ENCODE assay signal across 11 mouse cellular contexts in genomic region chr2:166655308-166655707, GRCm38 (mm10). TPM values are rescaled to one million over a fixed set of nuclear protein-coding genes. Genes with fewer than 3 reads are reported as not detected.
A peak's percentile ranks its signal among the peaks of the same experiment; 100 is the strongest.
DNase-seq lines count a peak whose midpoint lies in the region; ATAC-seq lines count a peak whose summit lies in the region.
"Had no signal": no experiment of that assay in that cellular context is flagged by ENCODE, and none has a peak within 500 bp of the region (broad histone marks: within the 10 kb centered on the region; RNA-seq: fewer than 3 reads in every experiment).

No protein-coding gene starts in this region.

- 85% methylated on average over 4 of the region's 4 CpGs for WGBS in heart, embryonic 16.5 days
- WGBS in hindbrain, embryonic 16.5 days, result 86% methylated on average over 4 of the region's 4 CpGs
- 83% methylated on average over 4 of the region's 4 CpGs for WGBS in midbrain, embryonic 14.5 days

- H3K36me3 ChIP-seq in heart, embryonic 16.5 days (ENCODE audit: control insufficient read depth, insufficient read depth), result no peaks in the 10 kb centered on the region
- H3K36me3 ChIP-seq in hindbrain, embryonic 16.5 days (ENCODE audit: control insufficient read depth, insufficient read depth, low read length), result no peaks in the 10 kb centered on the region
- H3K36me3 ChIP-seq in midbrain, embryonic 14.5 days (ENCODE audit: control insufficient read depth, insufficient read depth, low read length), result no peaks in the 10 kb centered on the region
- H3K36me3 ChIP-seq: heart, embryonic 12.5 days had no signal

- no peak for ATAC-seq in heart, embryonic 16.5 days (replicated peaks; ENCODE audit: extremely low read depth, insufficient read depth, low FRiP score)
- ATAC-seq in hindbrain, embryonic 16.5 days, result no peak
- no peak for ATAC-seq in midbrain, embryonic 14.5 days (ENCODE audit: low FRiP score, low TSS enrichment)

- H3K4me1 ChIP-seq in heart, embryonic 16.5 days (ENCODE audit: control insufficient read depth, insufficient read depth, low read length), result peaks cover 17% of the 10 kb centered on the region
- peaks cover 32% of the 10 kb centered on the region for H3K4me1 ChIP-seq in hindbrain, embryonic 16.5 days (ENCODE audit: control insufficient read depth, insufficient read depth, low read depth, low read length)
- peaks cover 25% of the 10 kb centered on the region; the same call in 1 of the 2 replicates for H3K4me1 ChIP-seq in midbrain, embryonic 14.5 days (ENCODE audit: control insufficient read depth, insufficient read depth, low read length)

- H3K4me3 ChIP-seq in heart, embryonic 16.5 days (ENCODE audit: low read length), result no peak overlapping the region
- H3K4me3 ChIP-seq in hindbrain, embryonic 16.5 days (ENCODE audit: low read length), result no peak overlapping the region
- no peak overlapping the region for H3K4me3 ChIP-seq in midbrain, embryonic 14.5 days (replicated peaks; ENCODE audit: low read depth, low read length)
- H3K4me3 ChIP-seq: heart, embryonic 12.5 days had no signal

- H3K9ac ChIP-seq in heart, embryonic 16.5 days (ENCODE audit: low read length), result no peak overlapping the region
- H3K9ac ChIP-seq in hindbrain, embryonic 16.5 days (ENCODE audit: low read depth, low read length), result 0 out of 2 replicates have a peak overlapping the region, but pooled peaks have one; percentile 22
- no peak overlapping the region for H3K9ac ChIP-seq in midbrain, embryonic 14.5 days (replicated peaks; ENCODE audit: low read length)

- no peaks in the 10 kb centered on the region for H3K27me3 ChIP-seq in heart, embryonic 16.5 days (ENCODE audit: control insufficient read depth, insufficient read depth, low read length)
- no peaks in the 10 kb centered on the region for H3K27me3 ChIP-seq in hindbrain, embryonic 16.5 days (replicated peaks; ENCODE audit: control insufficient read depth, insufficient read depth, low read length)
- no peaks in the 10 kb centered on the region for H3K27me3 ChIP-seq in midbrain, embryonic 14.5 days (ENCODE audit: control insufficient read depth, insufficient read depth, low read length)
- H3K27me3 ChIP-seq: heart, embryonic 12.5 days had no signal

- no peak for DNase-seq in heart, adult 18-20 months
- peak; percentile 19 for DNase-seq in ZHBTc4 (ENCODE audit: low read depth, low spot score)
- DNase-seq in midbrain, embryonic 14.5 days, result no peak
- DNase-seq in adrenal gland, adult 18-20 months (ENCODE audit: low spot score in 2 of 2), result no peak
- no peak for DNase-seq in cerebellum, postnatal 10 days
- no peak for DNase-seq in ovary, postnatal 14 days (ENCODE audit: low spot score)
- DNase-seq: kidney, adult 2 months; right cerebral cortex, adult 18-20 months had no signal

- no peaks in the 10 kb centered on the region for H3K9me3 ChIP-seq in heart, embryonic 16.5 days (replicated peaks; ENCODE audit: control insufficient read depth, low read length)
- no peaks in the 10 kb centered on the region for H3K9me3 ChIP-seq in hindbrain, embryonic 16.5 days (ENCODE audit: control insufficient read depth, low read length)
- no peaks in the 10 kb centered on the region for H3K9me3 ChIP-seq in midbrain, embryonic 14.5 days (ENCODE audit: control insufficient read depth, low read length)
- H3K9me3 ChIP-seq: heart, embryonic 12.5 days had no signal

- H3K4me2 ChIP-seq in heart, embryonic 16.5 days (ENCODE audit: low read depth, low read length), result no peak overlapping the region
- no peak overlapping the region for H3K4me2 ChIP-seq in hindbrain, embryonic 16.5 days (ENCODE audit: low read length)
- no peak overlapping the region for H3K4me2 ChIP-seq in midbrain, embryonic 14.5 days (ENCODE audit: low read length)
- H3K4me2 ChIP-seq: heart, embryonic 12.5 days had no signal

- H3K27ac ChIP-seq in heart, embryonic 16.5 days (ENCODE audit: low read length), result peak overlapping the region; percentile 72; the same call in 1 of the 2 replicates
- no peak overlapping the region; the same call in 1 of the 2 replicates for H3K27ac ChIP-seq in hindbrain, embryonic 16.5 days (ENCODE audit: low read depth, low read length)
- 0 out of 2 replicates have a peak overlapping the region, but pooled peaks have one; percentile 49 for H3K27ac ChIP-seq in midbrain, embryonic 14.5 days (replicated peaks; ENCODE audit: low read depth, low read length)

RNA-seq across cellular contexts. Expression of gene Prex1, which starts 58.3 kb away (rescaled TPM):
- polyA plus RNA-seq in heart, embryonic 16.5 days (2015; fragmentation: Nextera tagmentation; extraction: Ambion mirVana), result 9.9 and 11.6 TPM in 2 replicates
- total RNA-seq in heart, adult 18-20 months (2021), result 1 to 10 TPM; 5.1 to 6.8 TPM
- polyA plus RNA-seq in hindbrain, embryonic 16.5 days (2015; fragmentation: Nextera tagmentation; extraction: Ambion mirVana), result 27.3 and 32.5 TPM in 2 replicates
- polyA plus RNA-seq in midbrain, embryonic 14.5 days (2014; fragmentation: Nextera tagmentation; extraction: Ambion mirVana), result 20.3 and 24.2 TPM in 2 replicates
- 10 to 100 TPM in 1 of 2 experiments, 1 to 10 TPM in 1; 9.4 to 12.7 TPM for total RNA-seq in adrenal gland, adult 18-20 months (2021)
